Mouse (Mus musculus) stomach, postnatal 0 days (tissue): ENCODE results near the gene Fam122c.
"Not testable (repeated sequence)": the region's sequence is repeated elsewhere in the genome, so short reads cannot be mapped to it uniquely, and the experiment has no call there.

Experiments used
- CTCF ChIP-seq: IDR thresholded peaks from 2 replicates; pipeline ENCODE4 v1.5.1; 2016; ENCODE audit warnings: antibody characterized with exemption, low read depth, mild to moderate bottlenecking, moderate library complexity
- EP300 ChIP-seq: optimal IDR thresholded peaks from 2 replicates; pipeline ENCODE3; 2016; ENCODE audit warnings: antibody characterized with exemption

DNA sequence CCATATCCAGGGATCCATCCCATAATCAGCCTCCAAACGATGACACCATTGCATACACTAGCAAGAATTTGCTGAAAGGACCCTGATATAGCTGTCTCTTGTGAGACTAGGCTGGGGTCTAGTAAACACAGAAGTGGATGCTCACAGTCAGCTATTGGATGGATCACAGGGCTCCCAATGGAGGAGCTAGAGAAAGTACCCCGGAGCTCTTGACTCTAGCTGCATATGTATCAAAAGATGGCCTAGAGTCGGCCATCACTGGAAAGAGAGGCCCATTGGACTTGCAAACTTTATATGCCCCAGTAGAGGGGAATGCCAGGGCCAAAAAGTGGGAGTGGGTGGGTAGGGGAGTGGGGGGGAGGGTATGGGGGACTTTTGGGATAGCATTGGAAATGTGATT is 1.6 kb upstream of the Fam122c start:
- not testable (repeated sequence) for TF ChIP-seq CTCF, EP300
